Mouse (Mus musculus) small intestine, adult 2 months (tissue): ENCODE data around the gene Gpr62.

ENCODE experiments used
- CTCF ChIP-seq: fragments of 200-500 bp; IDR thresholded peaks from 2 replicates; pipeline ENCODE4 v1.5.1; 2012; ENCODE audit warnings: low read depth, mild to moderate bottlenecking, control low read depth, inconsistent platforms, low read length, moderate library complexity, mixed read lengths; ENCODE audit not compliant: insufficient replicate concordance, insufficient read length; ENCODE audit errors: extremely low read depth
- POLR2A ChIP-seq: fragments of 200-500 bp; IDR thresholded peaks from 2 replicates; pipeline ENCODE4 v1.6.1; 2012; ENCODE audit warnings: low read depth, mild to moderate bottlenecking, control low read depth, inconsistent platforms, low read length, moderate library complexity

DNA sequence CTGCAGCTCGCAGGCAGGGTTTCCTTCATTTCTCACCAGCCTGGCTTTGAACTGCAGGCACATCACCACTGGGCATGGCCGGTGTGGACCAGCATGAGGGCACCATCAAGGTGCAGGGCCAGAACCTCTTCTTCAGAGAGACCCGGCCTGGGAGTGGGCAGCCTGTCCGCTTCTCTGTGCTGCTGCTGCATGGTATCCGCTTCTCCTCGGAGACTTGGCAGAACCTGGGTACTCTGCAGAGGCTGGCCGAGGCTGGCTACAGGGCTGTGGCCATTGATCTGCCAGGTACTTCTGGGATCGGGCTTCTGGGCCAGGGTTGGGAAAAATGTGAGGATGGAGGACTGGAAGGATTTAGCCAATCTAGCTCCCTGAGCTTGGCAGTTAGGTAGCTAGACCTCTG is 15.8 kb downstream of the Gpr62 start:
- no peak for TF ChIP-seq POLR2A
- no peak for TF ChIP-seq CTCF
